Mouse (Mus musculus) heart, embryonic 14.5 days (tissue): Measurements from ENCODE around the gene Maml2. TPM values are rescaled to one million over a fixed set of nuclear protein-coding genes. Genes with fewer than 3 reads are reported as not detected.
A peak's percentile ranks its signal among the peaks of the same experiment; 100 is the strongest.

ENCODE experiments used
- ATAC-seq: fragments of 200-750 bp; cut with Nextera tagmentation; 2 replicates; pipeline ENCODE4 v1.8.0; 2017; ENCODE audit warnings: low read depth, moderate TSS enrichment; ENCODE audit not compliant: insufficient number of reproducible peaks, insufficient read depth, low FRiP score
- H3K27ac ChIP-seq, 2 experiments: fragments of 200-500 bp in 1 of 2; fragments of 300-500 bp in 1 of 2; sonication (generic) in 1 of 2; replicated peaks in 1 of 2; 2 replicates each; pipeline ENCODE4 v1.5.1; 2012 to 2014; ENCODE audit warnings: low read depth in 2 of 2, low read length in 2 of 2, control low read depth in 1 of 2, mild to moderate bottlenecking in 1 of 2, mixed read lengths in 1 of 2; ENCODE audit not compliant: control insufficient read depth in 1 of 2, insufficient read depth in 1 of 2
- H3K27me3 ChIP-seq: fragments of 300-500 bp; sonication (generic); 2 replicates; pipeline ENCODE4 v1.6.1; 2014; ENCODE audit warnings: mild to moderate bottlenecking, low read length, control low read depth; ENCODE audit not compliant: control insufficient read depth, insufficient read depth
- H3K36me3 ChIP-seq: fragments of 300-500 bp; sonication (generic); 2 replicates; pipeline ENCODE4 v1.6.1; 2014; ENCODE audit warnings: mild to moderate bottlenecking, control low read depth, low read length, mixed read lengths; ENCODE audit not compliant: control insufficient read depth, insufficient read depth
- H3K4me1 ChIP-seq, 2 experiments: fragments of 200-500 bp in 1 of 2; fragments of 300-500 bp in 1 of 2; sonication (generic) in 1 of 2; 2 replicates each; pipeline ENCODE4 v1.6.1; 2012 to 2014; ENCODE audit warnings: low read length in 2 of 2, control low read depth in 1 of 2, mixed read lengths in 1 of 2; ENCODE audit not compliant: control insufficient read depth in 2 of 2, insufficient read depth in 2 of 2
- H3K4me2 ChIP-seq: fragments of 300-500 bp; sonication (generic); 2 replicates; pipeline ENCODE4 v1.6.1; 2014; ENCODE audit warnings: mild to moderate bottlenecking, low read length
- H3K4me3 ChIP-seq, 2 experiments: fragments of 200-500 bp in 1 of 2; fragments of 300-500 bp in 1 of 2; sonication (generic) in 1 of 2; 2 replicates each; pipeline ENCODE4 v1.5.1; 2012 to 2014; ENCODE audit warnings: low read length in 2 of 2, mild to moderate bottlenecking in 2 of 2, control low read depth in 1 of 2, low read depth in 1 of 2, moderate library complexity in 1 of 2; ENCODE audit not compliant: control insufficient read depth in 1 of 2, insufficient read depth in 1 of 2
- H3K9ac ChIP-seq: fragments of 300-500 bp; sonication (generic); 2 replicates; pipeline ENCODE4 v1.6.1; 2014; ENCODE audit warnings: mild to moderate bottlenecking, low read length
- H3K9me3 ChIP-seq: fragments of 300-500 bp; sonication (generic); 2 replicates; pipeline ENCODE4 v1.6.1; 2016; ENCODE audit warnings: low read length, control low read depth; ENCODE audit not compliant: control insufficient read depth
- WGBS: fragments of 180-500 bp; shearing (Covaris S2); extraction: QIAGEN DNeasy Blood & Tissue Kit; methylation state at CpG from one replicate; pipeline ENCODE4 v1.1.7; 2014; 5-methylcytosine and 5-hydroxymethylcytosine counted together
- polyA plus RNA-seq: library from polyadenylated mRNA; unstranded; fragments of >200 nt; fragmentation: Nextera tagmentation; extraction: Ambion mirVana; gene quantifications from 2 replicates; pipeline ENCODE4 v1.2.1, GENCODE M21; 2014

Gene Maml2
- polyA plus RNA-seq, 1 experiment from 2014 or later = 10.5 TPM

DNA sequence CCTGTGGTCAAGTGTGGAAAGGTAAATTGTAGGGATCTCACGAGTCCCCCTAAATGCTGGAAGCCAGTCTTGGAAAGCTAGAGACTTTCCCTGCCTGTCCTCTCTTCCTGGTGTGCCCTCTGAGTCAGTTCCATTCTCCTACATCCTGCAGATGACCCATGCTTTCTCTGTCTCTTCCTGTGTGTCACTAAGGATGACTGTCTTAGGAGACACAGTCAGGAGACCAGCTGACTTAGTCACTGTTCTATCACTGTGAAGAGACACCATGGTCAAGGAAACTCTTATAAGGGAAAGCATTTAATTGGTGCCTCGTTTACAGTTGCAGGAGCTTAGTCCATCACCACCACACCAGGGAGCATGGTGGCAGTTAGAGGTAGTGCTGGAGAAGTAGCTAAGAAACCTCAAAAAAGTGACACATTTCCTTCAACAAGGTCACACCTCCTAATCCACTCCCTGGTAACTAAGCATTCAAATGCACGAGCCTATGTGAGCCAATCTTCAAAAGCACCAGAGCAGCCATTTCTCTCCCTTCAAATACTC is 310.8 kb downstream of the Maml2 start:
- Histone ChIP-seq H3K27me3 (no peaks in the 10 kb centered on the region), H3K9me3 (no peaks in the 10 kb centered on the region), H3K27ac (no peak overlapping the region), H3K36me3 (no peaks in the 10 kb centered on the region), H3K9ac (no peak overlapping the region), H3K4me3 (no peak overlapping the region), H3K4me2 (no peak overlapping the region), H3K4me1 (peaks cover 8 to 17% of the 10 kb centered on the region in 2 experiments)
- ATAC-seq = no peak
- WGBS = 48% methylated on average over 3 of the region's 3 CpGs

DNA sequence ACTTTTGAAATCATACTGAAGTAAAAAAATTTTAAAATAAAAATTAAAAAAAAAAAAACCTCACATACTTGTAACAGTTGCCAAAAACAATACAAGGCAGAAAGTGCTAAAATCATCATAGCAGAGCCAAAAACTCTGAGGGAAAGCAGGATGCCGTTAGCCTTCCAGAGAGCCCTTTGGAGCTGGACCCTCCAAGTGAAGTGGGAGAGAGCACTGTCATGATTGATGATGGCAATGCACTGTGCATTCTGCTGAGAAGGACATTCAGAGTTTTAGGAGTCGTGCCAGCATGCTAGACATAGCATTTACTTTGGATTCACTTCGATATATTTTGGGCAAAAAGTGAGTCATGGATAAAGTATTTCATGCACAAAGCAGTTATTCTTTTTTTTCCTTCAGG is 313.8 kb downstream of the Maml2 start:
- no peak for ATAC-seq
- 50% methylated on average over 3 of the region's 3 CpGs for WGBS
- Histone ChIP-seq H3K9me3 (no peaks in the 10 kb centered on the region), H3K27me3 (no peaks in the 10 kb centered on the region), H3K27ac (0 out of 4 replicates have a peak overlapping the region, but pooled peaks of 1 of the 2 experiments have one; percentile 14), H3K4me2 (no peak overlapping the region), H3K36me3 (no peaks in the 10 kb centered on the region), H3K4me1 (peaks cover 8 to 18% of the 10 kb centered on the region in 2 experiments), H3K4me3 (no peak overlapping the region), H3K9ac (no peak overlapping the region)

DNA sequence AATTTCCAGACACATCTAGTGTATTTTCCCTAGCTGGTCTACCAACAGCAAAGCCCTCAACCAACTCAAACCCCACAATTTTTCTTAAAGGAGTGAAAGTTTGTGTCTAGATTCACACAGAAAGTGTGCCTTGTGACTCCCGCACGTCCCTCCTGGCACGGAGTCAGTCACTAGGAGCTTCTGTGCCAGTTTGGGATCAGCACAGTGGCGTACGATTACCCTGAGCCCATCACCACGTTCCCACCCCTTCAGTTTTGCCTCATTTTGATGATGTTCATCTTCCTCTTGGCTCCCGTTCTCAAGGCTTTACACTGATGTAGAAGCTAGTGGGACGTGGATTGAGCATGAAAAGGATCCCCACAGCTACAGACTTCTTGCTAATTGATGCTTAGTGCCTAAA is 314.6 kb downstream of the Maml2 start:
- H3K4me2 ChIP-seq = no peak overlapping the region
- 56% methylated on average over 8 of the region's 8 CpGs for WGBS
- H3K4me1 ChIP-seq = peaks cover 8 to 18% of the 10 kb centered on the region in 2 experiments

GRCm38 (mm10) chr9:13613325-13614268 is 315.8 kb downstream of the Maml2 start:
- Histone ChIP-seq H3K4me3 (no peak overlapping the region), H3K9me3 (no peaks in the 10 kb centered on the region), H3K4me1 (peaks cover 8 to 18% of the 10 kb centered on the region in 2 experiments), H3K4me2 (no peak overlapping the region), H3K9ac (no peak overlapping the region), H3K36me3 (no peaks in the 10 kb centered on the region), H3K27ac (no peak overlapping the region), H3K27me3 (no peaks in the 10 kb centered on the region)
- no peak for ATAC-seq
- WGBS = 59% methylated on average over 8 of the region's 8 CpGs

More for the DNA sequence above, 314.6 kb downstream of the Maml2 start:
- Histone ChIP-seq H3K36me3 (no peaks in the 10 kb centered on the region), H3K27me3 (no peaks in the 10 kb centered on the region), H3K4me3 (no peak overlapping the region), H3K27ac (peak overlapping the region; percentile 10 to 15; a peak in 2 of 4 replicates), H3K9ac (no peak overlapping the region), H3K9me3 (no peaks in the 10 kb centered on the region)
- ATAC-seq = no peak

GRCm38 (mm10) chr9:13616383-13617009 is 318.7 kb downstream of the Maml2 start:
- peaks cover 10% of the 10 kb centered on the region for H3K36me3 ChIP-seq
- no peak for ATAC-seq
- H3K4me2 ChIP-seq = no peak overlapping the region
- H3K4me3 ChIP-seq = no peak overlapping the region
- no peaks in the 10 kb centered on the region for H3K9me3 ChIP-seq
- no peak overlapping the region; a peak in 1 of 4 replicates for H3K27ac ChIP-seq
- H3K27me3 ChIP-seq = no peaks in the 10 kb centered on the region
- peaks cover 5 to 14% of the 10 kb centered on the region in 2 experiments for H3K4me1 ChIP-seq
- H3K9ac ChIP-seq = no peak overlapping the region
- 50% methylated on average over 5 of the region's 5 CpGs for WGBS

DNA sequence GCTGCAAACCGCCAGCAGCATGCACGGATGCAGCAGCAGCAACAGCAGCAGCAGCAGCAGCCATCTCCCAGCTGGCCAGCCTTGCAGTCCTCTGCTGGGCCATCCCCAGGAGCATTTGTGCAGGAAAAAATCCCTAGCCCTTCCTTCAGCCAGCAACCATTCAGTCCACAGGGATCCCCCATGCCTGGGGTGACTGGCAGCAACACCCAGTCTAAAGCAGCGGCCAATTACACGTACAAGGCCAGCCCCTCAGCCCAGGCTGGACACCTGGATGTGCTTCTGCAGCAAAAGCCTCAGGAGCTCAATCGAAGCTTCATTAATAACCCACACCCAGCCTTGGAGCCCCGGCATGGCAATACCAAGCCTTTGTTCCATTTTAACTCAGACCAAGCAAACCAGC is 323.0 kb downstream of the Maml2 start:
- no peak overlapping the region for H3K4me3 ChIP-seq
- no peaks in the 10 kb centered on the region; a peak in 1 of 4 replicates for H3K4me1 ChIP-seq
- WGBS = 76% methylated on average over 6 of the region's 6 CpGs
- no peak overlapping the region for H3K9ac ChIP-seq
- H3K27ac ChIP-seq = no peak overlapping the region
- no peaks in the 10 kb centered on the region for H3K9me3 ChIP-seq
- no peaks in the 10 kb centered on the region for H3K27me3 ChIP-seq
- no peak for ATAC-seq
- peaks cover 12% of the 10 kb centered on the region for H3K36me3 ChIP-seq
- no peak overlapping the region for H3K4me2 ChIP-seq

- Histone ChIP-seq H3K4me2 (no peak overlapping the region), H3K9ac (no peak overlapping the region), H3K4me3 (no peak overlapping the region), H3K4me1 (no peaks in the 10 kb centered on the region; a peak in 1 of 4 replicates), H3K36me3 (peaks cover 12% of the 10 kb centered on the region), H3K27me3 (no peaks in the 10 kb centered on the region), H3K27ac (no peak overlapping the region), H3K9me3 (no peaks in the 10 kb centered on the region)
- WGBS = 92% methylated on average over 3 of the region's 3 CpGs
- ATAC-seq = no peak
Measured at GRCm38 (mm10) chr9:13621941-13622340, 324.2 kb downstream of the Maml2 start.
